Mouse (Mus musculus) fat pad, adult 2 months (tissue): ENCODE measurements around the gene Tbc1d13.

Experiments
- DNase-seq: peaks from one replicate; pipeline ENCODE4 v3.0.0-alpha.2; 2011; ENCODE audit warnings: low read depth, low spot score; ENCODE audit errors: extremely low read depth

The Tbc1d13 gene

DNA sequence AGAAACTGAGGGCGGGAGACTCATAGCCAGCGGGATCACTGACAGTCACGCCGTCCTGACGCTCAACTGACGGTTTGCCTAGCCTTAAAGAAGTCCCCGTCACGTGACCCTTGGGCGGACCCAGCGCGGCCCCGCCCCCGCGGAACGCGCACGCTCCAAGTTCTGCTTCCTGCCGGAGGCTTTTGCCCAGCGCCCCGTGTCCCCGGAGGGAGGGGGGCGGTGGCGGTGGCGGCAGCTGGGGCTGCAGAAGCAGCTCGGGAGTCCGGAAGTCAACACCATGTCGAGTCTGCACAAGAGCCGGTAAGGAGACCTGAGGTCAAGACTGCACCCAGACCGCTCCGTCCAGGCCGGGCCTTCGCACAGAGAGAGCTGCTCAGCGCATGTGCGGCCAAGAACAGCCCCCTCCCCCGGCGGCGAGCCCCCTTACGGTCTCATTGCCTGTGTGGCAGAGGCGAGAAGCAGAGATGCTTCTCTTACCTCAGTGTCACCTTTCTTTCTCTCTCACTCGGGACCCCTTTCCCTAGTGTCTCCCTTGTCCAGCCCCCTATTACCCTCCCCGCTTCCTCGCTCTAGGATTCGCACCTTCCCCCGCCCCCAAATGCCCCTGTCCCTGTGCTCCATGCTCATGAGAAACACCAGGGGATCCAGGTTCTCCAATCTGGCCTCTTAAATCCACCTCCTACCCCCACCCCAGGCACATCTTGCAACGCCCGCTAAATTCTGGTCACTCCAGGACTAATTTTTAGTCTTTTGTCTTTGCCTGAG lies at the start of gene Tbc1d13:
Tbc1d13 (plus strand) TSS at position 134 of the 765 bp plus-strand sequence.
- DNase-seq, result peak; percentile 39

DNA sequence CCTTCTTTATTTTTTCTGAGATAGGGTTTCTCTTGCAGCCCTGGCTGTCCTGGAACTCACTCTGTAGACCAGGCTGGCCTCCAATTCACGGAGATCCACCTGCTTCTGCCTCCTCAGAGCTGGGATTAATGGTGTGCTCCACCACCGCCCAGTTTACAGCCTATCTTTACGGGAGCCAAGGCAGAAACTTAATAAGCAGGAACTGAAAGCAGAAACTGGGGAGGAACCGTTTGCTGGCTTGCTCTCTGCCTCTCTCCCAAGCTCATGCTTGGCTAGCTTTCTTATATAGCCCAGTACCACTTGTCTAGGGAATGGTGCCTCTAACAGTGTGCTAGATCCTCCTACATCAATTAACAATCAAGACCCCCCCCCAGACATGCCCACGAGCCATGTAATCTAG lies 49.4 kb upstream of the Tbc1d13 start:
- no peak for DNase-seq

DNA sequence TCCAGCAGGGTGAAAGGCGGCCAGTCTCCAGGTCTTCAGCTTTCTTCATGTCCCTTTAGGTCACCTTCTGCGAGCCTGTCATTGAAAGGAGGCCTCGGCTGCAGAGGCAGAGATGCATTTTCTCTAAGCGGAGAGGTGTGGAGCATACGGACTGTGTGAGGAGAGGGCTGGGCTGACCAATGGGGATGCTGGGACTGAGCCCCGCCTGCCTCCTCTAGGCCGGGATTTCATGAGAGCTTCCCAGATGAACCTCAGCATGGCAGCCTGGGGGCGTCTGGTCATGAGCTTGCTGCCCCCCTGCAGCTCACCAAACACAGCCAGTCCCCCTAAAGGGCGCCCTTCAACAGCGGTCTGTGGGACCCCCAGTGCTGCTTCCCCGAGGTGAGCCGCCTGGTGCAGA lies 48.9 kb upstream of the Tbc1d13 start:
- DNase-seq, result no peak

DNA sequence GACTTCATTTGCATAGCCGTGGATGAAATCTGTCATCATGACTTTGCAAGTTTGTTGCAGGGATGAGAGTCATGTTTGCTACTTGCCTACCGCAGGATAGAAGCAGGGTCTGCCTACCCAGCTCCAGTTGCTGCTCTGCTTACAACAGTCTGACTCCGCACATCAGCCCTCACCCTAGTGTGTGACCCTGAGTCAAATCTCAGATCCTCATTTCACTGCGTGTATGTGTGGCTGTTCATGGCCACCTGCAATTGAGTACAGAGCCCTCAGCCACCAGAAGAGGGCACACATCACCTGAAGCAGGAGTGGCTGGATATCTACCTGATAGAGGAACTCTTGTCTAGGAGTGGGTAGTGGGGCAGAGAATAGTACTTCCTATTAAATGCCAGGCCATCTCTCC lies 46.2 kb upstream of the Tbc1d13 start:
- DNase-seq, result no peak

DNA sequence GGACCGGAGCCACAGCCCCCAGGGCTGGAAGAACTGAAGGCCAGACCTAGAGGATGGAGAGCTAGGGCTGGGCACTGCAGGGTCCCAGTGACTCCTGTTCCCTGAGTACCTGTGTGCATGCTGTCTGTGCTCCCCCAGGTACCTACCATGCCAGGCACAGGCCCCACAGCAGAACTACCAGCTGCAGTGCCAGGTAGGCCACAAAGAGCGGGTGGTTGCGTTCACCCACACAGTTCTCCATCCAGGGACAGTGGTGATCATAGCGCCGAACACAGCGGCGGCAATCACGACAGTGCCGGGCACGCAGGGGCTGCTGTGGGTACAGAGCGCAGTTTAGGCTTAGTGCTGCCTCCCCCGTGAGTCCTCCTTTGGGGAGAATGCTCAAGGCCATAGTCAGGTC lies 42.0 kb upstream of the Tbc1d13 start:
- DNase-seq, result no peak

DNA sequence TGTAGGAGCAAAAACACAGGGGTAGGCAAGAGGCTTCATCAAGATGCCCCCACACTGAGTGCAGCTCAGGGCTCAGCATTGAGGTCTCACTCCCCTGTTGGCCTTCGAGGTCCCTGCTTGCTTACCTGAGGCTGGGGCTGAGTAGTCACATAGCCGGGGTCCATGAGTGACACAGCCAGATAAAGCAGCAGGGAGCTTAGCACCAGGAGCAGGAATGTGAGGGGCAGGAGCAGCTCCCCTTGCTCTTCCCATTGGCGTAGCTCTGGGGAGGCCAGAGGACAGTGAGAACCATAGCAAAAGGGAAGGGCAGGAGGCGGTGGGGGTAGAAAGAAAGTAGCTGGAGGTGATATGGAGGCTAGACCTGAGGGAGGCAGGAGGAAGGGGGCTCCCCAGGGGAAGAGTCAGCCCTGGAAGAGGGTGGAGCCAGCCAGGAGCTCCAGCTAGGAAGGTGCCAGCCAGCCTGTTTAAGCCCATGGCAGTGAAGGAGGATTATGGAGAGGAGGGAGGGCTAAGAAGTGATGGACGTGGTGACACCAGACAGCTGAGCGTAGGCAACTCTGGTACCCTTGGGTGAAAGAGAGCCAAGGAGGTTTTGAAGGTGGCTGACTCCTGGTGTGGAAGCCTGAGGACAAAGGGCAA lies 41.1 kb upstream of the Tbc1d13 start:
- no peak for DNase-seq

DNA sequence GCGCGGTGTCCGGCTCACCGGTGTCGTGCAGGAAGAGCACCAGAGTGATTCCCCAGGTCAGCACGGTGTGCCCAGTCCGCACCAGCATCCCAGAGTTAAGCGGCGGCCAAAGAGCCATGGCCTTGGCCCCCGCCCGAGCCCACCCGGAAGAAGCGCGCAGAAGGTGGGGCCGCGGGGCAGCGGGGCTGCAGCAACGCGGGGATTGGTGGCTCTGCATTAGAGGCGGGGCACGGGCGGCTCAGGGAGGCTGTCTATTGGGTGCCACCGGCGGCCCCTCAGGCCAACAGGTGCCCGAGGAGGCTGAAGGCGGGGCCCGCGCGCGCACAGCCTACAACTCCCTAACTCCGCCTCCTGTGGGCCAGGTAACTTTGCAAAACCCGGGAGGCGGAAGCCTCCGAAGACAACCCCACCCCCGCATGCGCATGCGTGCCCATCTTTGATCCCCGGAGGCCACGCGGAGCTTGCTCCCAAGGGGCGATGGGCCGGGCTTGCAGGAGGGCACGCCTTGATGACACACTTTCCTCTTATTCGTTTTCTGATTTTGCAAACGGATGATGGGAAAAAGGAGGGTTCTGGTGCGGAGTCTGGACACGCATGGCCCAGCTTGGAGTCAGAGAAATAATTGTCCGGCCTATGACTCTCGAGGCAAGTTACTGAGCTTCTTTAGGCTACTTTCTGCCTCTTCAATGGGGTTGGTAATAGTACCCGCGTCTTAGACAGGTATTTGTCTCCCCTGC lies 39.9 kb upstream of the Tbc1d13 start, which contains the start of gene Zdhhc12:
Zdhhc12 (minus strand) TSS at position 178 of the 737 bp plus-strand sequence.
- DNase-seq, result peak; percentile 50

DNA sequence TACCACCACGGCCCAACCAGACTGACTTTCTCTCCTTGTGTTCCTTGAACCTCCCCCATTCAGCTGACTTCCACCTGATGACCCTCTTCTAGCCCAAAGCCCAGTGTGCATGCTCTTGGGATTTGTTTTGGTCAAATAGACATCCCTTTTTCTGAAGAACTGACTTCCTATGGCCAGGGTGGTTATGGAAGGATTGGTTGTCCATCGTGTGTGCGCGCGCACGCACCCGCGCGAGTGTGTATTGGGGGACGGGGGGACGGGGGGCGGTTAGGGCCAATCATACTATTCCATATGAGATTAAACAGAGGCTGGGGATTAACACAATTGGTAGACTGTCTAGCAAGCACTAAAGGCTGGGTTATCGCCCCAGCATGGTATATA lies 39.3 kb upstream of the Tbc1d13 start:
- no peak for DNase-seq

DNA sequence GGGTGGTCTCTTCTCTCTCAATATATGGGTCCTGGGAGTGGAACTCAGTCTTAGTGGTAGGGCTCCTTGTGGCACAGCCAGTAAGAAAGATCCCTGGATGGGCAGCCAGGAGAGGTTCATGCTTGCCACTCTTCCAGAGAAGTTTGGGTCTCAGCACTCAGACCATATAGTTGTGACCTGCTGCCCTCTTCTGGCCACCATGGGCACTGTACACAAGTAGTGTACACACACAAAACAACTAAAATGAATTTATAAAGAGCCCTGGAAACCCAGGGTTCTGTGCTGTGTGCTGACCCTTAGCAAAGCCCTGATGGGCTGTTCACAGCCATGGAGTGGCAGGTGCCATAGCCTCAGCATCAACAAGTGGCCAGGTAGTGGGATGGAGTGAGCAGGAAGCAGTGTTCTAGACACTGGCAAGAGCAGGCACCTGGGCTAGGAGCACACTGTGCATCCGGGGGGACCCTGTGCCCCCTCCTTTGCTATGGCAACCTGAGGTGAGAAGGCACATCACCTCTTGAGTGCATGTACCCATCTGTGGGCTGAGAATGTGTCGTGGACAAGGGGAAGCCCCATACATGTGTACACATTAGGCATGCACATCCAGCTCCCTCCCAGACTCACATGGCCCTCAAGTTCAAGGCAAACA lies 37.5 kb upstream of the Tbc1d13 start:
- DNase-seq, result no peak

DNA sequence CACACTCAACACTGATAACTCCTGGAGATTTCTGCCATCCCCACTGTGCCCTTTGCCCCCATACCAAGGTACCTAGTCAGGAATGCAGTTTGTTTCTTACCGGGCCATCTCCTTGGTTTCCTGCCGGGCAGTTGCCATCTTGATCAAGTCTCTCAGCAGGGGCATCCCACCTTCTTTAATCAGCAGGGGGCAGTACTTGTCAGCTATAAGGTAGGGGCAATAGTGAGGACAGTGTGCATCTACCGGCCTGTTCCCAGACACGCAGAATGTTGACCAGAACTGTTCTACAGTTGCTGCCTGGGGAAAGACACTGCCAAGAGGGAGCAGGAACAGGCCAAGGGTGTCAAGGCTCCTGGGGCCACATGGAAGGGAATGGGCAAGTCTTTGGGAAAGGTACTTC lies 33.3 kb upstream of the Tbc1d13 start:
- no peak for DNase-seq

DNA sequence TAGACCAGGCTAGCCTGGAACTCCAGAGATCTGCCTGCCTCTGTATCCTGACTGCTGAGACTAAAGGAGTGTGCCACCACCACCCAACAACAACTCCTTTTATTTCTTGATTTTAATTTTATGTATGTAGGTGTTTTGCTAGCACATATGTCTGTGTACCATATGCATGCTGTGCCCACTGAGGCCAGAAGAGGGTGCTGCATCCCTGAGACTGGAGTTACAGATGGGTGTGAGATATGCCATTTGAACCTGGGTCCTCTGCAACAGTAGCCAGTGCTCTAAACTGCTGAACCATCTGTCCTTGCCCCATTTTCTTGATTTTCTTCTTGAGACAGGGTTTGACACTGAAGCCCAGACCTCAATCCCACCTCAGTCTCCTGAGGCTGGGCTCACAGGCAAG lies 27.2 kb upstream of the Tbc1d13 start:
- no peak for DNase-seq

DNA sequence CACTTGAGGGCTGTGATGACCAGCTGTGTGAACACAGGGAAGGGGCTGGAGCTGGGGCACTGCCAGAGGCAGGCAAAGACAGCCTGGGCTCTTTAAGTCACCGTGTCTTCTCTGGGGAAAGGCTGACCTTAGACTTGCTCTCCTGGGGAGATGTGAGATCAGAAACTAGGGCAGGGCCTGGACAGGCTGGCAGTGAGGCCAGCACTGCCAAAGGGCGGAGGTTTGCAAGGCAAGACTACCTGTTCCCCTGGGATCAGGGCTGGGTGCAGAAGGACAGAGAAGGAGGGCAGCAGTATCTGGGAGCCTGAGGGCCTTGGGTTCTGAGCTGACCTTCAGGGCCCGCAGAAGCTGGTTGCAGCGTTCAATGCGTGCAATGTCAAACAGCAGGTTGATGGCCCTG lies 25.9 kb upstream of the Tbc1d13 start:
- DNase-seq, result no peak

DNA sequence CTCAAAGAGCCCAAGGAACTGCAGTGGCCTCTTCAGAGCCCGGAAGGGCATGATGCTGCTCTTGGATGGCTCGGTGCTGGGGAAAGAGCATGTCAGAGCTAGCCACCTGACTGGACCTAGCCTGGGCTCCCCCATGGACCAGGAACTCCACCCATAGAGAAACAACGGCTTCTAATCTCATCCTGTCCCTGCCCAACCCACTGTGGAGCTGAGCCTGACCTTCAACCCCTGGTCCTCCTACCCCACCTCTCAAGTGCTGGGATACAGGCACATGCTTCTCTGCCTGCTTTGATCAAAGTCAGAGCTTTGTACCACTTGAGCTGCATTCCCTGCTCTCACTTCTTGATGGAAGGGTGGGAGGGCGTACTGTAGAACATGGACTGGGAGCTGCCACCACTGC lies 25.3 kb upstream of the Tbc1d13 start:
- DNase-seq, result no peak

DNA sequence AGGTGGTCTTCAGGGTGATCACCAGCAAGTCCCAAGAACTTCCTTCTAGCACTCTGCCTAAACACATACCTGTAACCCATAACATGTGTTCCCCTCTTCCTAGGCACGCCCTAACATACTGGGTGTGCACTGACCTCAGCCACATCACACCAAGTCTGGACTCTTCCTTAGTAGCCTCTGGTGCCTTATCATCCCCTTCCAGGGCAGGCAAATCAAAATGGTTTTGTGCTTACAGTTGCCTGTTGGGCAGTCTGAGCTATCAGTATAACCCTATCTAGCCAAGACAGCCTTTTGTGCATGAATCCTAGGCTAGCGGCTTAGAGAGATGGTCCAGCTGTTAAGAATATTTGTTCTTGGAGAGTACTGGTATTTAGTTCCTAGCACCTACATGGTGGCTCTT lies 22.0 kb upstream of the Tbc1d13 start:
- DNase-seq, result no peak

DNA sequence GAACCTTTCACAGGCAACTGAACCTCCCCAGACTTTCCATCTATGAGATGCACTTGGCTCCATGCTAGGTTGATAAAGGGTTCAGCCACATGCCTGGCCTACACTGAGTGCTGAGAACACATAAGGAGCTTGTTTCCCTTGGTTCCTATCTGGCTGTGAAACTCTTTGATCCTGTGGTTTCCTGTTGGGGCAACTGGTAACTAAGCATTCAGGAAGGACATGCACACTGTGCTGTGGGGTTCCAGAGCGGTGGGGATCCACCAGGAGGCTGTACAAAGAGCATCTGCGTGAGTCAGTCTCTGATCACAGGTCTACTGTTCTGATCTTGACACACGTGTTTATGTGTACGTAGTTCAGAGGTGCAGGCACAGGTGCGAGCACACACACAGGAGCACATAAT lies 21.0 kb upstream of the Tbc1d13 start:
- no peak for DNase-seq

DNA sequence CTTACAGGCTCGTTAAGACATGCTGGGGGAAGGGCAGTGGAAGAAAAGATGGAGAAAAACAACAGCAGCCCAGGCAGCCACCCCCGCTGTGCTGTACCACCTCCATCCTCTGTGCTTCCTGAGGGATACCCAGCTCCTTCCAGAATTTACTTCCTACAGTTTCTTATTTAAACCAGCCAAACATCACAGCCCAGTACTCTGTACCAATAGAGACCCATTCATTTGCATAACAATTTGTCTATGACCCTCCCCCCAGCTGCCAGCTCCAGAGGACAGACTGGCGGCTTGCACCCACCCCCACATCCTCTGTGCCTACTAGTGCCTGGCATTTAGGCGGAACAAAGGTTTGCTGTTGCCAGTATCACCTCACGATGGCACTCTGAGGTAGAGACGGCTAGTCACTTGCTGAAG lies 13.9 kb upstream of the Tbc1d13 start:
- DNase-seq, result no peak

DNA sequence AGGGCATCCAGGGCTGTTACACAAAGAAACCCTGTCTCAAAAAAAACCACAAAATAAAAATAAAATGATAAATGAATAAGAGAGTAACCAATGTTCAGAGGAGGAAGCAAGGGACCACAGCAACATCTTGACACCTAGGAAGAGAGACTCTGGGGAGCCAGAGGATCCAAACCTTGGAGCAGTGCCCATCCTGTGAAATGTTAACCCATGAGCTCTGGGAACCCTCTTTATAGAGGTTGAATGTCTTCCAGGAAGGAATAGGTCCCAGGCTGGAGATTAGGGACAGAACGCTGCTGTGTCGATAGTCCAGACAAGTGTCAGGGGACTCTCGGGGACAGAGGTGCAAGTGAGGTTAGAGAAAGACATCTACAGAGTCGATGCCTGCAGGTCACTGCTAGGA lies 13.3 kb upstream of the Tbc1d13 start:
- no peak for DNase-seq

DNA sequence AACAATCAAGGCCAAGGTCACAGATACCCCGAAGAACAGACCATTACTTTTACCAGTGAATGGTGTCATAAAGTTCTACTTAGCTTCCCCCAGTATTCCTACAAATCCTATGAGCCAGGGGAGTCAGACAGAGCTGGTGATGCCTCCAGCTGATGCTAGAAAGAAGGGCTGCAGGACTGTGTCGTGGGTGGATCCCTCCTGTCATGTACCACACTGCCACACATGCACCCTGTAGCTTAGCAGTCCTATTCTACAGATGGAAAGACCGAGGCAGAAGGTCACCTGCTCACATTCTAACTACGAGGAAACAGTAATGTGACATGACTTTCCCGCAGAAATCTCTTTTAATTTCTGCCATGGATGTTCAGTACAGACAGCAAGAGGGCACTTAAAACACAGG lies 10.8 kb upstream of the Tbc1d13 start:
- no peak for DNase-seq

DNA sequence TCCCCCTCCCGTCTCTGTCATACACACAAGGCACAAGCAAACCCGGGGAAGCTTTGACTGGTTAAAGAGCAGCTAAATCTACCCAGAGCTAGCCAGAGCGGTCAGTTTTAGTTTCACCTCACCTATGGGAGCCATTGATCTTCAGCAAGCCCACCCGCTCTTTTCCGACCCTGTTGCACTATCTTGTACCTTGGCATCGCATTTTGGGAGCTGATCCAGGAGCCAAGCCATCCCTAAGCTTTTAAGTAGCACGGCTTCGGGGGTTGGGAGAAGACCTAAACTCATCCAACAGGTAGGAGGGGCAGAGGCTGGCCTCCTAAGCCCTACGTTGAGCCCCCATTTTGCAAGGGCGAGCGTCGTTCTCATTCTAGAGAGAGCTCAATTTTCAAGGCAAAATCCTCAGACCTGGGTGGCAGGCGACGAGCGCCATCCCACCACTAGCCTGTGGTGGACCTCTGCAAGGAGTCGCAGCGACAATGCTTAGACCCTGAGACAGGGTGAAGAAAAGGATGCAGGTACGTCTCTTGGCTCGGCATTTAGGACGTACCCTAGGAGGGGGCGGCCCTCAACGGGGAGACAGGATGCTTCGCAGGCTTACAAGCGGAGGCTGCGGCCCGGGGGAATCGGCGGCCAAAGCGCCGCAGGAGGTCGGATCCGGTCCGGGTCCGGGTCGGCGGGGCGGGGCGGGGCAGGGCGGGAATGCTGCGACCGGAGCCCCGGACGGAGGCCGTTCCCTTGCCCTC lies 9.6 kb upstream of the Tbc1d13 start:
- DNase-seq, result no peak

DNA sequence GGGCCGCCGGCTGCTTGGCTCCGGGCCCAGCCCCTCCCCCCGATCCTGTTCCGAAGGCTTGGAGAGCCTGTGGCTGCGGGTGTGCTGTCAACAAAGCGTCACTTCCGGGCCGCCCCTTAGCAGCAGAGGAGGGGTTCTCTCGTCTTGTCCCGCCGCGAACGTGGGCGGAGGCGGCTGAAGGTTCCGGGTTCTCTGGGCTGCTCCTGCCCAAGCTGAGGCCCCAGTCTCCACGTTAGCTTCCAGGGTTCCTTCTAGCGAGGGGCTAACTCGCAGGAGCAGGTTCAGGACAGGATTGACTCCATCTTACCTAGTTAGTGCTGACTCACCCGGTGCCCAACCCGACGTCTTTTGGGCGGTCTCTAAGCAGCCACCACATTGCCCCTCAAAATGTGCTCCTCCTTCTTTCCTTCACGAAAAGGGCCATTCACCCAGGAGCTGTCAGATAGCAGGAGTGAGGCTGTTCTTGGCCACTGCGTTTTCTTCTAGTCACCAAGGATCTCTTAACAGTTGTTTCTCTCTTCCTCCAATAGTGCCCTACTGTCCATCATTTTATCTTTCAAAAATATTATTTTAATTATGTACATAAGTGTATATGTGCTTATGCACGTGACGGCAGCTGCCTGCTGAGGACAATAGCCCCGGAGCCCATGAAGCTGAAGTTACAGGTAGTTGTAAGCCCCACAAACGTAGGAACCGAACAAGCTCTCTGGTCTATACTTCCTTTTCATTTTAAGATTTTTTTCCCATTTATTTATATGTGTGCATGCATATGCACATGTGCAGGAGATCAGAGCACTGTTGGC lies 8.9 kb upstream of the Tbc1d13 start, which contains the start of gene Zer1:
Zer1 (minus strand) TSS at position 114 of the 803 bp plus-strand sequence.
- no peak for DNase-seq
